Mouse (Mus musculus) mouse trophoblast stem cell (cell line): Measurements from ENCODE around the gene Tamm41.

Experiments used
- in situ Hi-C, 2 experiments: fragments of 300-500 bp; cut with MseI, MboI; formaldehyde crosslinking; loops; 2 replicates in 1 of 2; 3 replicates in 1 of 2; pipeline ENCODE4 v1.15.1; 2025

The Tamm41 gene

DNA sequence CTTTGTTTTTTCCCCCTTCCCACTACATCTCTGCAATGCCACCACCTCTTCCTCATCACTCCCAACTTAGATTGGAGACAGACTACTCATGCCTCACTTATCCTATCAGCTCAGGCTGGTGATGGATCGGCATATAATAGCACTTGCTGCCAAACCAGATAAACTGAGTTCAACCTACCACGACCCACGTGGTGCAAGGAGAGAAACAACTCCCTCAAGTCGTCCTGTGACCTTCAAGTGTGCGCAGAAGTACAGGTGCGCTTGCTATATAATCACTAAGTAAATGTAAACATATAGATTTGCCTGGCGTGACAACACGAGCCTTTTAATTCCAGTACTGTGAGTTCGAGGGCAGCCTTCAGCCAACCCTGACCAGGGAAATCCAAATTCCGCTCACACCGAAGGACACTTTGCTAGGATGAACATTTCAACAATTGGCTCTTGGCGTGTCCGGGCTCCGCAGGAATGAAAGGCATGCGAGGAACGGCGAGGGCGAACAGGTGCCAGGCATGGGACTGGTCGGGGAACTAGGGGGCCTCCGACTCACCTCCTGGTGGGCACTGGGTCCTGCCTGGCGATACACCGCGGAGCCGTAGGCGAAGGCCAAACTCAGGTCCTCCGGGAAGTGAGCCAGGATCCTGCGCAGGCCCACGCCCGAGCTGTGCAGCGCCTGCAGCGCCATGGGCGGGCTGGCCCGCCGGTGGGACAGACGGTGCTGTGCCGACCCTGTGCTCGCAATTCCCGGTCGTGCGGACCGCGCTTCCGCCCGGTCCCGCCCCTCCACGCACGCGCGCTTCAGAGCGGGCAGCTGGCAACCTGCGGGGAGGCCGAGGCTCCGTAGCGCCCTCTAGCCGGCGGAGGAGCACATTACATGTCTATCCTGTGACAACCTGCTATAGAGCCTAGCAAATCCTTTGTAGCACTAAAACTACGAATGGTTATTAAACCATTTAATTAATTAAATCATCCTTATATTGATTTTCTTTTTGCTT, at the start of gene Tamm41:
TSS of gene Tamm41 (minus strand) at position 774 of the 992 bp plus-strand sequence.
- in situ Hi-C loops, result no loop called here

DNA sequence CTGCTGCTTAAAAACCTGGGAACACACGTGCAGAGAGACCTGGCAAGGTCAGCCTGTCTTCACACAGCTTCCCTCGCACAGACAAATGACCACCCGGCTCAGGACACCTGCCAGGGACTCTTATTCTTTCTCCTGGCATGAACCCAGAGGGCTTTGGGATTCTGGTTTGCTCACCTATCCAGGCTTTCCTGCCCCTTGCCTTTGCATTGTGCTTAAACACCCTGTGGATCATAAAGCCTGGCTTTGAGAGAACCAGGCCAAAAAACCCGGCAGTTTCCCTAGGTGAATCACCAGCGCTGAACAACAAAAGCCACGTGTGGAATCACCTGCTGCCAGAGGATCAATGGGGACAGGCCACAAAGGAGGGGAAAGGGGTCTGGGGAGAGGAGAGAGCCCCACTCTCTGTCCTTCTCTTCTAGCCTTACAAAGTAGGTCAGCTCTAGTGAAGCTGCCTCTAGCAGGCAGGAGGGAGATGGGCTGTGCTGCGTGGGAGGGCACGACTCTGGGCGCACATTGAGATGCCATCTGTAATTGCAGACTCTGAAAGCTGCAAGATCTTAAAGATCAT, 47.7 kb upstream of the Tamm41 start:
- in situ Hi-C loops, result no loop called here

DNA sequence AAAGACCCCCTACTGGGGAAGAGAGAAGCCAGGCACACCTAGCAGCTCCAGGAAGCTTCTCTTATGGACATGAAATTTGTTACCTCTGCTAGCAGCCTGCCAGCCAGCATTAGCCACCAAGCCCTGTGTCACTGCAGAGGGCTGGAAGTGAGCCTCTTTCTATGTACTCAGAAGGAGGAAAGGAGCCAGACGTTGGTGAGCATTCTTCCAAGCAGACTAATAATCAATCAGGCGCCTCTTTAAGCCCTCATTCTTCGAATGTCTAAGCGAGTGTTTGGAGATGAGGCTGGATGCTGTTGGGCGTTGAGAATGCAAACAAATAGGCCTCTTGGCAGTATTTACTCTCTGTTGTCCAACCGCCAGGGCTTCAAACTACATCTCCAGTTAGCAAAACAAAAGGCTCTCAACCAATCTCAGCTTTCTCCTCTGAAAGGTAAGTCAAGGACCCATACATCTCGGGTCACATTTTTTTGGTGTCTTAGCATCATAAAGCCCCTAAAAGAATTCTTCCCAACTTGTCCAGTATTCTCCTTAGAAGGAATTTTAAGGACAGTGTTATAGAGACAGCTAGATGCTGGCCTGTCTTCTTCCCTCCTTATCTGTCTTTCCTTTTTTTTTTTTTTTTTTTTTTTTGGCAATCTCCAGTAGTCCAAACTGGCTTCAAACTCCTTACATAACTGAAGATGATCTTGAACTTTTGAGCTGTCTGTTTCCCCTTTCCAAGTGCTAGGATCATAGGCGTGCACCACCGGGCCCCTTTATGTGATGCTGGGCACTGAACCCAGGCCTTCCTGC, 39.3 kb upstream of the Tamm41 start:
- in situ Hi-C loops, result no loop called here

DNA sequence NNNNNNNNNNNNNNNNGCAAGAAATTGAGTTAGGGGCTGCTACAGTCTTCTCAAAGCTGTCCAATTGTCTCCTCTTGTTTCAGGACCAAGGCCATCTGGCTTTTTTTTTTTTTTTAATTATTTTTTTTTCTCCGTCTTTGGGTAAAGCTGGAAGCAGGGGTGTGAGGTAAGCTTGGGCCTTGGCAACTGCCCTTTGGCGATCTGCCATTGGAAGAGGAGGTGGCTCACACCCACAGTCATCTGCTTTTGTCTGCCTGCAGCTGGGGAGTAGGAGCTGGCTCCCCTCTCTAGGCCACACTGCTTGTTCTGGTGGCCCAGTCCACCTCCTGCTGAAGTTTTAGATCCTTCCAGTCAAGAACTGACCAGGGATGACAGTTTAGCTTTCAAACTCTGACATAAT, 34.3 kb upstream of the Tamm41 start:
- in situ Hi-C loops, result no loop called here

DNA sequence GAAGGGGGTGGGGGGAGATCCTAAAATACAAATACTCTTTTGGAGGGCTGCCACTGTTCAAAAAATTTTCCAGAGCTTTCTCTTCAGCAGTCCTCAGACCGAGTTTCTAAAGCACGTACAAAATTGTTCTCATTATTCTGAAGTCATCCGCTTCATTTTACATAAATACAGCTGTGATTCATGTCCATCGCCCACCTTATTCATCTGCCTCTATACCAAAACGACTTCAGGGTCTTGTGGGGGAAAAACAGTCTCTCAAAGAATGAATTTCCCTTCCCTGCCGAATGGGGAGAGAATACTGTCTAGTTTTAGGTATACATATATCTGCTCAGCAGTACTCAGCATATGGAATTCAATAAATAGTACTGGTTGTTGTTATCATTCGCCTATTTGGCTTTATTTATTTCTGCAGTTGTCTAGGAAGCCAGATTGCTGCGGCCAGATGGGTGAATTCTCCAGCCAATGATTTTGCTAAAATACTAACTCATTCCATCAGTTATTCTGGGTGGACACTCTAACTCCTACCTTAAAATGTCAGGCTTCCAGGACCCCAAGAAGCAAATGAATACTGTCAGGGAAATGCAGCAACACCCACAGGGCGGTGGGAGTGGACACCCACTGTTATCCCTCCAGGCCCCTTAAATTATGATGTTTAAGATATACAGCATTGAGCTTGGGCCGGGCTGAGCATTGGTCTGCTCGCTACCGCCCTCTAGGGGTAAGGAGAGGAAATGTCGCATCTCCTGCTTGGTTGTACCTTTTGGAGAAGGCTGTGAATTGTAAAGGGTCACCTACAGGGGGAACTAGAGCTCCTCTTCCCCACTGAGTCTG, 27.9 kb upstream of the Tamm41 start:
- in situ Hi-C loops, result no loop called here

DNA sequence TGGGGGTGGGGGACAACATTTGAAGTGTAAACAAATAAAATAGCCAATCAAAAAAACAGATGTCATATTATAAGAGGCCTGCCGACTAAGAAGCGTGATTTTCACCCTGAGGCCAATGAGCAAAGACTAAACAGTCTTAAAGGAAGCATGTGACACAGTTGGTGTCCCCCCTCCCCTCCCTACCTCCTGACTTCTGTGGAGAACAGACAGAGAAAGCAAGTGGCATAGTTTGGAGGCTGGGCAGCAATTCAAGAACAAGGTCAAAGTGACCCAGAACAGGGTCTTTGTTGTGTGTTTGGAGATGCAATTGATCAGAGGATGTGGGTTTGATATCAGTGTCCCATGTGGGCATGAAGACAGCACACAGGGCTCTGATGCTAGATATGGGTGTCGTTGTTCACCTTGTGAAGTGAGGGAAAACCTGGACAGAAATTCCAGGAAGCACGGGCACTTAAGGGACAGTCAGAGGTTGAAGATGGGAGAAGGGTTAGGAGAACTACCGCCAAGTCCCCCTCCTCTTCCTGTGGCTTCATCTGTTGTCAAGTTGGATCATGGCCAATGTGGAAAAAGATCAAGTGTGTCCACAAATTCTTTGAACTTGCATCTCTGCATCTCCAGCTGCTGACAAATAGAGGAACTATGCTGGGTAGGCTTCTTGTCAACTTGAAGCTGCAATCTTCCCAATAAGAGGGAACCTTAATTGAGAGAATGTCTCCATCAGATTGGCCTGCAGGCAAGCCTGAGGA, 25.1 kb upstream of the Tamm41 start:
- in situ Hi-C loops, result no loop called here

DNA sequence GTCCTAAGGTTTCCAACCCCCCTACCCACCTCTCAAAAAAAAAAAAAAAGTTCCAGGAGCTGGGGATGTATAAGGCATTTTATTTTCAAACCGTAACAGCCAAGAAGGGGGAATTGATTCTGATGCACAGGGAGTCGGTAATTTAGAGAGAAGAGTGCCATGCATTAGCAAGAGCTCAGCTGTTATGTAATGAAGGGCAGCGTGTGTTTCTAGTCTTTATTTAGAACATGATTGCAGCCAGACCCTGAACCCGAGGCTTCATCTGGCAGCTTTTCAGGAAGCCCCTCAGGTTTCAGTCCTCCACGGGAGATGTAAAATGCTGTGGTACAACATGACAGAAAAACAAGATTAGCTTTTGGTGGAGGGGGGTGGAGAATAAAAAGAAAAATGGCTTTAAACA, 21.6 kb upstream of the Tamm41 start:
- in situ Hi-C loops, result no loop called here

DNA sequence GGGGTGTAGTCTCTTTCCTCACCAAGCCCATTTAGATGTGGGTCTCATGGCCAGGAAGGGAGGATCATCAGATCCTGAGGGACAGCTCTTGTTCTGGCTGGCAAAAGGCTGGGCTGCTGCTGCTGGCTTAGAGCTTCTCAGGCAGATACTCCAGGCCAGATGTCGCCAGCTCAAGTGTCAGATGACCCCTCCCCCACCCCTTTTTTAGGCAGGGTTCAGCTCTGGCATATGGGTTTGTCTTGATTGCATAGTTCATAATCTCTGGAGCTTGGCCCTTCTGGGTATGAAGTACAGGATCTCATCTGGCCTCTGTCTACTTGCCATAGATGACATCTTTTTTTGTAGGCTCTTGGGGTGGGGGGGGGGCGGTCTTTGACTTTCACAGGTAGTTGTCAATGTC, 19.0 kb upstream of the Tamm41 start:
- in situ Hi-C loops, result no loop called here

DNA sequence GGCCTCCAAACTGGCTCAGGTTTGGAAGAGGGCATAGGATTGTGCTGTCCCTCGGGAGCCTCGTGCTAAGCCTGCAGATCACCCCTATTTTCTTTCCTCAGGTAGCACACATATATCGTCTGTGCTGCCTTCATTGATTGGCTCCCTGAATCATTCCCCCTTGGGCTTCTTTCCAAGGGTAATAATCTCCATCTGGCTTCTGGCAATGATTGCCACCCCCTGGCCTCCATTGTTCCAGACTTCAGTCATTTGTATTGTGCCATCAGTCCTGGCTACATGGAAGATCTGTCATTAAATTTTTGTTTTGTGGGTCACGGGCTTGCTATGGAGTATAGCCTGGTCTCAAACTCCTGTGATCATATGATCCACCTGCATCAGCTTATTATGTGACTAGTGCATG, 17.8 kb upstream of the Tamm41 start:
- in situ Hi-C loops, result no loop called here

DNA sequence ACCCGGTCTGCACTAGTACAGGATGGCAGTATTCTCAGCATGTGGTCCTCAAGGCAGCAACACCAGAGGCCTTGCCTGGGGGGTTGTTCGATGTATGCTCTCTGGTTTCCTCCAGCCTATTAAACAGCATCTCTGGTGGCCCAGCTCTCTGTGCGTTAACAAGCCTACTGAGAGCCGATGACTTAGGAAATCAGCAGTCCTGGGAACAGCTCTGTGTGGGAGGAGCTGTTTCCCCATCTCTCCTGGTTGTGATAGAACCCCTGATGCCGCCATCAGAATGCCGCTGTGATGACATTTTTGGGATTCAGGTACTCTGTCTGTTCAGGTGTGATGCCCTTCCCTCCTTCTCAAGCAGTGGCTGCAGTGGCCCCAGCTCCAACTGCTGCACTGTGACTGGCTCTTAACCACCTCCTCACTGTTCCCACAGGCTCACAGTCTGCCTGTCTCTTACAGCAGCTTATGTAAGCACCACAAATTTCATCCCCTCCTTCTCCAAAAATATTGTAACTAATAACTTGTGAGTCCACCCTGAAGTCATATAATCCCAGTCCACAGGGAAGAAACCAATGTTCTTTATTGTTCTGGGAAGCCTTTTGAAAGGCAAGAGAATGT, 14.0 kb upstream of the Tamm41 start:
- in situ Hi-C loops, result no loop called here

DNA sequence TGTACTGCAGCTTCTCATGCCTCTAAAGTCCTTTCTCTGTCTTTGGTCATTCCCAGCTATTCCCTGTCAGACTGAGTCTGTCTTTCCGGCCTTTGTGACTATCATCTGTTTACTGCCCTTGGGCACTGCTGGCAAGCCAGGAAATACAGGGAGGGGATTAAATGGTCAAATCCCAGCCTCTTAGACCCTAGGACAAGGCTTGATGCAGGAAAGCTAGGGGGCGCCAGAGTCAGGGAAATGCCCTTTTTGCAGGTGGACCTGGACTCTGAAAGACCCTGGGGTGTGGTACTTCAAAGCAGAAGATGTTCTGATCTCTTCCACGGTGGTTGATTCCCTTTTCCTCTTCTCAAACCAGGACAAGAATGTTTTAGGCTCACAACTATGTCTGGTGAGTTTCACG, 11.3 kb upstream of the Tamm41 start:
- in situ Hi-C loops, result no loop called here

DNA sequence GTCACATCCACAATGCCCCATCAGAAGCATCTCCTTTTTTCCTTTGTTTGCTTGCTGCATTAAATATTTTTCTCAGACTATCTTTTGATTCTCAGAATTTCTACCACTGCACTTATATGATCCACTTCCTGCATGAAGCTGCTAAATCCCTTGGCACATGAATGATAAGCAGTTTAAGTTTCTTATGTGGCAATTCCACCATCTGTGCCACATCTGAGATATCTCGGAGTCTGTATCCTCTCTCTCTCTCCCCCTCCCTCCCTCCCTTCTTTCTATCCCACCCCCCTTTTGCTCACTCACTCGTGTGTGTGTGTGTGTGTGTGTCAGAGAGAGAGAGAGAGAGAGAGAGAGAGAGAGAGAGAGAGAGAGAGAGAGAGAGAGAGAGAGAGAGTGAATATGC, 10.1 kb upstream of the Tamm41 start:
- in situ Hi-C loops, result no loop called here

DNA sequence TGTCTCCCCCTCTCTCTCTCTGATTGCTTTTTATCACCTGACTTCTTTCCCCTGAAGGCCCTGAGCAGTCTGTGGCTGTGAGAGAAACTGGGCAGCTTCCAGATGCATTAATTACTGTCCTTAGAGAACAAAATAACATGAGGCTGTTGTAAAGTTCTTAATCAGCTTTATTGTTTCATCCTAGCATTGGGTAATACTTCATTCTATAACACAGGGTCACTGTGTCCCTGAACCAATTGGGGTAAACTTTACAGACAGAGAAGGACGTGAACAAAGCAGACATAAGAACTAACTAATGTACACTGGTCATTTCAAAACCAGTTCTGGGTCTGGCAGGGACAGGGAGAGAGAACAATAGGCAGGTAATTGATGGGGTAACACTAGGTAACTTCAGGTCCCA, 8.4 kb upstream of the Tamm41 start:
- in situ Hi-C loops, result no loop called here

DNA sequence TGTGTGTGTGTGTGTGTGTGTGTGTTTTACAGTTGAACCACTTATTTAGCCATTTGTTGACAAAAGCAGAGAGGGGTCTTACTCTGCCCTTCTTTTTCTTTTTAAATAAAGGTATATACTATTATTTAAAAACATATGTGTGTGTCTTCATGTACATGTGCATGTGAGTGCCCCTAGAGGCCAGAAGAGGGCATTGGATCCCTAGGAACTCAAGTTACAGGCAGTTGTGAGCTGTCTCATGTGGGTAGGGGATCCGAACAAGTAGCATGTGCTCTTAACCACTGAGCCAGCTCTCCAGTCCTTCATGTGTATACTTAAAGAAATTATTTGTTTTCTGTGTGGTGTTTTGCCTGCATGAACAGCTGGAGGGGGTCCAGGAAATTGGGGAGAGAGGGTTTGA, 7.0 kb upstream of the Tamm41 start:
- in situ Hi-C loops, result no loop called here

DNA sequence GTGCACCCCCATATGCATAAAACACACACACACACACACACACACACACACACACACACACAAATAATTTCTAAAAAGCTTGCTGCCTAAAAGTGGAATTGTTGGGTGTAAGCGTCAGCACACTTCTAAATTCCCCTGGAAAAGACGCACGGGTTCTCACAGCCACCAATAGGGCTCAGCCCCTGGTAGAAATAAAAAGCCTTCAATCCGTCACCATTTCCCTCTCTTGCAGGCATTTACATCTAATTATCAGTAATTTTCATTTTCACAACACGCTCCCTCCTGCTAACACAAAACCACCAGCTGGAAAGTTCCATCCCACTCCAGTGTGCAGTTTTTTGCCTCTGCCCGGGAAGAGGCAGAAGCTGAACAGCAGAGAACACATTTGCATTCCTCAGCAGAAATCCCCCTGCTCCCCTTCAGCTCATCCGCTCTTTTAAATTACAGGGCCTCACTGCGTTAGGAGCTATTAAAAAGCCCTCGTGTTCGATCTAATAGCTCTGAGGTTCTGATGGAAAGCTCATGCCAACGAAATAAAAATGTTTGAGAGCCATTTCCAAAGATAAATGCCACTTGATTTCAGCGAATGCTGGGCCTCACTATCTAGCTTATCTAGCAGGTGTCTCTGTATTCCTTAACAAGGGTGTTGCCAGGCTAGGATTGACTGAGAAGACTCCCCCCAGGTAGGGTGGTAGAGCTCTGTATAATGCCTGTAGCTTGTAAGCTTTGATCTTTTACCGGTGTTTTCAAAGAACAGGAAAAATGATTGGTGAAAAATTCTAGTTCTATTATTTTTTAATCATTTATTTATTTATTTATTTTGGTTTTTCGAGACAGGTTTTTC, 6.2 kb upstream of the Tamm41 start:
- in situ Hi-C loops, result no loop called here

DNA sequence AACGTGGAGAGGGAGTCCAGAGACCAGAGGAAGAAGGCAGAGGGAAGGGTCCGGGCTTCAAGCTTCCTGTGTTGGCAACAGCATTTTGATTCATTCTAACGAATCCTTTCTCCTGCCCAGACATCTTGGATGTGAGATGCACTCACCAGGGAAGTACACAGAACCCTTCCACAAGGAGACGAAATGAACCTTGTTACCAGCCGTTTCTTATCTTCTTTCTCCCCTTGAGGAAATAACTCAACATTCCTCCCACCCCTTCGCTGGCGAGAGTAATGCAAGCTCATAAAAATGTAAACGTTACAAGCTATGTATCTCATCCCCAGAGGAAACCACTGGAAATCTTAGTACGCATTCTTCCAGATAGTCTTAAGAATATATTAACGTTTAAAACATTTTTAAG, 4.9 kb upstream of the Tamm41 start:
- in situ Hi-C loops, result no loop called here

DNA sequence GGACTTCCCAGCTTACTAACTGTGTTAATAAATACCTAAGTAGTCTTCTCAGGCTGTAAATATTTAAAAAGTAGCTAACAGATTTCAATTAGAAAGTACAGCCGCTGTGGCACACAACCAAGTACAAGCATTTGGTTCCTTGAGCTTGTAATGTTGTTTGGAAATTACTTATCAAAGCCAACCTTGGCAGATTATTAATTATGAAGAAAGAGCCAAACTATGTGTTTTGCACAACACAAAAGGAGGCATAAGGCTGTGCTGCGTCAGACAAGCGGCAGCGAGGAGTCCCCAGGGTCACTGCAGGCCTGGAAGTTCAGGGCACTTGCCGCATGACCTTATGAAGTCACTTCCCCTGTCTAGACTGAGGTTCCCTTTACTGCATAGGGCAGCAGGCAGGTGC, 4.2 kb downstream of the Tamm41 start:
- in situ Hi-C loops, result no loop called here

DNA sequence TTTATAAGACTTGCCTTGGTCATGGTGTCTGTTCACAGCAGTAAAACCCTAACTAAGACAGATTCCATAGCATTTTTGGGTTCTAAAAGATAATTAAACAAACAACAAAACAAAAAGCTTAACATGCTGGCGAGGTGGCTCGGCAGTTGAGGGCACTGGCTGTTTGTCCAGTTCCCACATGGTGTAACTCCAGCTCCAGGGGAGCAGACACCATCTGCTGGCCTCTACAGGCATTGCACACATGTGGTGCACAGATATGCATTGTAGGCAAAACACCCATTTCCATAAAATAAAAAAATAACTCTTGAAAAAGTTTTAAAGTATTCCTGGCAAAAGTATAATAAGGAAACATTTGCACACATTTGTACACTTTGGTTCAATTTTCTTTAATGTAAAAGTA, 7.6 kb downstream of the Tamm41 start:
- in situ Hi-C loops, result no loop called here

DNA sequence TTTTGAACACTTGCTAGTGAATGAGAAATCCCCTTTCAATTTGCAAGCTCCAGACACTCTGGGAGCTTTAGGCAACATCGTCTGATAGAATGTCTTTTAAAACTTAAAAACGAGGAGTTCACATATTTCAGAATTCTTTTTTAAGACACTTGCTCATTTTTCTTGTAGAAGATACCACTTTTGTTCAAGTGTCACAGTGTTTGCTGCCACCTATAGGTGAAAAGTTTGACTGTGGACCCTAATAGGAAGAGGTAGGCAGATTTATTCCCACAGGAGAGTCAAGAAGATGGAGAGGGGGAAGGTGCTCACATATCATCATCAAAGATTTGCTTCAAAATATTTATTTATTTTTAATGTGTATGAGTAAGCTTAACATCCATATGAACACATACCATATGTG, 8.4 kb downstream of the Tamm41 start:
- in situ Hi-C loops, result no loop called here
